Mouse (Mus musculus) CH12.LX (cell line): ENCODE data around the gene Gpx1. TPM values are rescaled to one million over a fixed set of nuclear protein-coding genes. Genes with fewer than 3 reads are reported as not detected.

Source experiments
- DNase-seq: peaks from one replicate; pipeline ENCODE4 v3.0.0-alpha.2; 2013; ENCODE audit errors: extremely low read depth
- H3K27ac ChIP-seq: 2 replicates; pipeline ENCODE4 v1.5.1; 2012; ENCODE audit warnings: low read depth, mild to moderate bottlenecking, control low read depth, moderate library complexity; ENCODE audit not compliant: insufficient read depth
- H3K27me3 ChIP-seq: replicated peaks from 2 replicates; pipeline ENCODE3; 2012; ENCODE audit warnings: inconsistent platforms
- H3K36me3 ChIP-seq, 2 experiments: replicated peaks in 1 of 2; 2 replicates each; pipeline versions ENCODE3 to v1.6.1; 2012; ENCODE audit warnings: inconsistent platforms in 1 of 2, low read length in 1 of 2, mild to moderate bottlenecking in 1 of 2, mixed read lengths in 1 of 2, moderate library complexity in 1 of 2; ENCODE audit not compliant: control insufficient read depth in 1 of 2, insufficient read depth in 1 of 2
- H3K4me1 ChIP-seq, 2 experiments: 2 replicates each; pipeline ENCODE4 v1.6.1; 2012; ENCODE audit warnings: inconsistent platforms in 1 of 2, moderate library complexity in 1 of 2; ENCODE audit not compliant: insufficient read depth in 2 of 2, control insufficient read depth in 1 of 2
- H3K4me2 ChIP-seq: 2 replicates; pipeline ENCODE4 v1.6.1; 2012; ENCODE audit warnings: low read depth, mild to moderate bottlenecking, control low read depth; ENCODE audit not compliant: poor library complexity, insufficient read depth, severe bottlenecking
- H3K4me3 ChIP-seq, 3 experiments: fragments of 150-350 bp in 1 of 3; sonication (generic) in 1 of 3; replicated peaks in 1 of 3; 2 replicates each; pipeline versions ENCODE3 to v1.5.1; 2011 to 2012; ENCODE audit warnings: low read depth in 2 of 3, low read length in 2 of 3, mild to moderate bottlenecking in 2 of 3, moderate library complexity in 2 of 3, control low read depth in 1 of 3, improper control_type of control experiment in 1 of 3, inconsistent platforms in 1 of 3, mixed read lengths in 1 of 3; ENCODE audit not compliant: poor library complexity in 1 of 3
- H3K79me2 ChIP-seq: replicated peaks from 2 replicates; pipeline ENCODE4 v1.6.1; 2012; ENCODE audit warnings: mild to moderate bottlenecking, moderate library complexity; ENCODE audit not compliant: control insufficient read depth, poor library complexity, insufficient read depth, severe bottlenecking; ENCODE audit errors: extremely low read depth
- H3K9ac ChIP-seq: 2 replicates; pipeline ENCODE4 v1.6.1; 2012; ENCODE audit warnings: low read depth, mild to moderate bottlenecking, control low read depth, moderate library complexity; ENCODE audit not compliant: insufficient read depth
- H3K9me3 ChIP-seq: replicated peaks from 2 replicates; pipeline ENCODE3; 2012; ENCODE audit warnings: low read length, inconsistent platforms, mixed read lengths
- BHLHE40 ChIP-seq: IDR thresholded peaks from 2 replicates; pipeline ENCODE4 v1.6.1; 2011; ENCODE audit warnings: mild to moderate bottlenecking, low read depth, low read length, improper control_type of control experiment
- CHD2 ChIP-seq: IDR thresholded peaks from 2 replicates; pipeline ENCODE4 v1.6.1; 2011; ENCODE audit warnings: low read length, improper control_type of control experiment
- CTCF ChIP-seq, 2 experiments: IDR thresholded peaks in 1 of 2; conservative IDR thresholded peaks in 1 of 2; 2 replicates each; pipeline ENCODE4 v1.5.1; 2011 to 2012; ENCODE audit warnings: low read depth in 2 of 2, low read length in 2 of 2, improper control_type of control experiment in 1 of 2, inconsistent platforms in 1 of 2, mild to moderate bottlenecking in 1 of 2, moderate library complexity in 1 of 2
- E2F4 ChIP-seq: IDR thresholded peaks from 2 replicates; pipeline ENCODE4 v1.6.1; 2011; ENCODE audit warnings: low read depth, low read length, improper control_type of control experiment; ENCODE audit not compliant: insufficient replicate concordance
- ELF1 ChIP-seq: IDR thresholded peaks from 2 replicates; pipeline ENCODE4 v1.6.1; 2014; ENCODE audit warnings: low read depth, mild to moderate bottlenecking, inconsistent platforms, low read length, improper control_type of control experiment
- ETS1 ChIP-seq: conservative IDR thresholded peaks from 2 replicates; pipeline ENCODE4 v1.6.1; 2012; ENCODE audit warnings: low read depth, mild to moderate bottlenecking, inconsistent platforms, low read length, improper control_type of control experiment, moderate library complexity
- GABPA ChIP-seq: IDR thresholded peaks from 2 replicates; pipeline ENCODE4 v1.6.1; 2012; ENCODE audit warnings: low read depth, low read length, improper control_type of control experiment, inconsistent platforms; ENCODE audit not compliant: insufficient replicate concordance
- HCFC1 ChIP-seq: IDR thresholded peaks from 2 replicates; pipeline ENCODE4 v1.6.1; 2012; ENCODE audit warnings: low read depth, mild to moderate bottlenecking, inconsistent platforms, low read length, improper control_type of control experiment
- IRF4 ChIP-seq: IDR thresholded peaks from 2 replicates; pipeline ENCODE4 v1.6.1; 2014; ENCODE audit warnings: low read depth, mild to moderate bottlenecking, inconsistent platforms, low read length, improper control_type of control experiment
- JUN ChIP-seq: IDR thresholded peaks from 2 replicates; pipeline ENCODE4 v1.6.1; 2011; ENCODE audit warnings: low read depth, mild to moderate bottlenecking, low read length, improper control_type of control experiment, moderate library complexity; ENCODE audit not compliant: insufficient read depth
- KAT2A ChIP-seq: IDR thresholded peaks from 2 replicates; pipeline ENCODE4 v1.6.1; 2012; ENCODE audit warnings: low read length, improper control_type of control experiment, inconsistent platforms; ENCODE audit not compliant: insufficient replicate concordance
- MAZ ChIP-seq: IDR thresholded peaks from 2 replicates; pipeline ENCODE4 v1.6.1; 2012; ENCODE audit warnings: low read depth, mild to moderate bottlenecking, inconsistent platforms, low read length, improper control_type of control experiment, moderate library complexity
- MYC ChIP-seq: IDR thresholded peaks from 2 replicates; pipeline ENCODE4 v1.6.1; 2011; ENCODE audit warnings: low read depth, mild to moderate bottlenecking, improper control_type of control experiment, low read length
- NELFE ChIP-seq: IDR thresholded peaks from 2 replicates; pipeline ENCODE4 v1.6.1; 2011; ENCODE audit warnings: low read depth, low read length, improper control_type of control experiment
- NRF1 ChIP-seq: IDR thresholded peaks from 2 replicates; pipeline ENCODE4 v1.6.1; 2014; ENCODE audit warnings: low read depth, mild to moderate bottlenecking, inconsistent platforms, low read length, improper control_type of control experiment, moderate library complexity
- PAX5 ChIP-seq: IDR thresholded peaks from 2 replicates; pipeline ENCODE4 v1.6.1; 2012; ENCODE audit warnings: low read length, inconsistent platforms, mixed read lengths
- POLR2A ChIP-seq: IDR thresholded peaks from 2 replicates; pipeline ENCODE4 v1.6.1; 2011; ENCODE audit warnings: low read depth, mild to moderate bottlenecking, improper control_type of control experiment, low read length
- RAD21 ChIP-seq: IDR thresholded peaks from 2 replicates; pipeline ENCODE4 v1.6.1; 2011; ENCODE audit warnings: low read depth, mild to moderate bottlenecking, low read length, improper control_type of control experiment, moderate library complexity
- RCOR1 ChIP-seq: conservative IDR thresholded peaks from 2 replicates; pipeline ENCODE4 v1.6.1; 2012; ENCODE audit warnings: low read depth, mild to moderate bottlenecking, inconsistent platforms, low read length, improper control_type of control experiment
- SIN3A ChIP-seq: IDR thresholded peaks from 2 replicates; pipeline ENCODE4 v1.6.1; 2012; ENCODE audit warnings: low read length, improper control_type of control experiment, inconsistent platforms
- SMC3 ChIP-seq: IDR thresholded peaks from 2 replicates; pipeline ENCODE4 v1.6.1; 2011; ENCODE audit warnings: low read depth, low read length, improper control_type of control experiment
- UBTF ChIP-seq: IDR thresholded peaks from 2 replicates; pipeline ENCODE4 v1.6.1; 2012; ENCODE audit warnings: low read depth, mild to moderate bottlenecking, inconsistent platforms, low read length, improper control_type of control experiment, moderate library complexity
- USF1 ChIP-seq: IDR thresholded peaks from 2 replicates; pipeline ENCODE4 v1.6.1; 2014; ENCODE audit warnings: low read depth, mild to moderate bottlenecking, inconsistent platforms, low read length, improper control_type of control experiment
- USF2 ChIP-seq: conservative IDR thresholded peaks from 2 replicates; pipeline ENCODE4 v1.6.1; 2011; ENCODE audit warnings: low read depth, low read length, improper control_type of control experiment
- ZC3H11A ChIP-seq: IDR thresholded peaks from 2 replicates; pipeline ENCODE4 v1.6.1; 2012; ENCODE audit warnings: low read depth, mild to moderate bottlenecking, inconsistent platforms, low read length, improper control_type of control experiment
- ZKSCAN1 ChIP-seq: IDR thresholded peaks from 2 replicates; pipeline ENCODE4 v1.6.1; 2012; ENCODE audit warnings: low read depth, inconsistent platforms, low read length, improper control_type of control experiment, borderline replicate concordance
- ZMIZ1 ChIP-seq: IDR thresholded peaks from 2 replicates; pipeline ENCODE4 v1.6.1; 2012; ENCODE audit warnings: low read depth, mild to moderate bottlenecking, inconsistent platforms, low read length, improper control_type of control experiment
- ZNF384 ChIP-seq: IDR thresholded peaks from 2 replicates; pipeline ENCODE4 v1.6.1; 2012; ENCODE audit warnings: low read depth, low read length, improper control_type of control experiment, inconsistent platforms
- dilution Hi-C: fragments of 300-500 bp; cut with MboI; formaldehyde crosslinking; loops from 2 replicates; pipeline ENCODE4 v1.14.3; 2020; ENCODE audit warnings: low sequenced_read_pairs; ENCODE audit not compliant: extremely low pct_unique_long_range_greater_than_20kb, extremely low pct_ligation_motif_present
- in situ Hi-C: fragments of 300-500 bp; cut with MboI; formaldehyde crosslinking; loops from 3 replicates; pipeline ENCODE4 v1.14.3; 2019; ENCODE audit warnings: low sequenced_read_pairs, low pct_ligation_motif_present, low pct_unique_long_range_greater_than_20kb, mixed read lengths
- polyA plus RNA-seq: library from polyadenylated mRNA; unstranded; fragments of >175 nt; gene quantifications from 2 replicates; pipeline ENCODE4 v1.2.1, GENCODE M21; 2012; ENCODE audit warnings: low read depth; ENCODE audit not compliant: insufficient read length
- total RNA-seq, 2 experiments: library from RNA; depleted of rRNA; stranded (reverse); fragments of 300-350 nt in 1 of 2; fragments of >200 nt in 1 of 2; gene quantifications; 2 replicates each; pipeline ENCODE4 v1.2.3; 2012 to 2014

Gene Gpx1
- total and polyA plus RNA-seq, 3 experiments: 506 to 883 (median 813) TPM

GRCm38 (mm10) chr9:108305170-108305569 lies 33.5 kb upstream of the Gpx1 start:
- Histone ChIP-seq H3K27ac (no peak overlapping the region; the same call in 1 of the 2 replicates), H3K27me3 (no peaks in the 10 kb centered on the region), H3K4me2 (peak overlapping the region; percentile 68), H3K79me2 (peaks cover 29% of the 10 kb centered on the region), H3K4me3 (peak overlapping the region; percentile 71 to 98 (median 81)), H3K9me3 (no peaks in the 10 kb centered on the region), H3K36me3 (peaks cover 20 to 41% of the 10 kb centered on the region in 2 experiments), H3K4me1 (peaks cover 3 to 42% of the 10 kb centered on the region in 2 experiments; a peak in 3 of 4 replicates), H3K9ac (peak overlapping the region; percentile 80)
- in situ Hi-C loops: no loop called here
- TF ChIP-seq SIN3A (no peak), E2F4 (no peak), USF1 (no peak), MYC (no peak), UBTF (no peak), ZMIZ1 (no peak), POLR2A (no peak), NELFE (no peak), RAD21 (no peak), JUN (no peak), SMC3 (no peak), BHLHE40 (no peak), USF2 (no peak), NRF1 (no peak), CTCF (conservative IDR thresholded peaks at IDR 0.05 in 1 of 2, IDR thresholded peaks at IDR 0.05 in 1 of 2; ENCODE audit: low read depth in 2 of 2, low read length in 2 of 2) (no peak), IRF4 (no peak), RCOR1 (no peak)
- dilution Hi-C loops: no loop called here
- no peak for DNase-seq

DNA sequence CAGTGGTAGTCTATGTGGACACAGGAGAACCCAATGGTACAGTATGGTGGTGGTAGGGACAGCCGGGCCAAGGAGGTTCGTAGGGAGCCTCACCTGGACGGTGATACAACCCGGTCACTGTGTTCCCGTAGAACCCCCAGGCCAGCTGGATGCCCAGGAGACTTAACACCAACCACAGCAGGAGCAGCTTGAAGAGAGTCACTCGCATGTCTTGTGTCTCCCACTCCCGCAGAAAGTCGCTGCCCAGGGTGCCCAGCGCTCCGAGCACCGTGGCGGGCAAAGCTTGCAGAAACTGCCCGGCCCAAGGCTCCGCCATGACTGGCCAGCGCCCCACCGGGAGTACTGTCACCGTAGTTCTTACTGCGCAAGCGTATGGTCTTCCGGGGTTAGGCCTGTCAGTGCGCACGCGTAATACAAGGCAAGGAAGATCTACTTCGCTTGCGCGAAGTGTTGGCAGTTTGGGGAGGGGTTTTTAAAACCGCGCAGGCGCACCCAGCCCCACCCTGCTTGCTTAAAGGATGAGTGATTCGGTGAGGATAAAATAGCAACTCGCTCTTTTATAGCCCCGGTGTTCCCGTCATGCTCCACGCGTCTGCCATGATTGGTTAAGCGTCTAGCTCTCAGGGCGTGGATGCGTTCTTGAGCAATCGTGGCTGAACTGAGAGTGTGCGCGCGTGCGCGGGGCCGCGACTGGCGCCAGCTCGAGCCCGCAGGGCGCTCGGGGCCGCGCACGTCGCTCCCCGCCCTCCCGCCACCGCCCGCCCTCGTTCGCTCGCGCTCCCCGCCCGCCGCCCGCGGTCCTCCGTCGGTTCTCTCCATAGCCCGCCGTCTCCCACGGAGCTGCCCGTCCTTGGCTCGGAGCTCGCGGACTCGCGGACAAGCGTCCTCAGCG lies 32.8 kb upstream of the Gpx1 start, which contains the start of the genes Rhoa and Tcta:
Rhoa (plus strand) TSS at position 501 of the 892 bp plus-strand sequence.
Tcta (minus strand) TSS at position 532 of the 892 bp plus-strand sequence.
- dilution Hi-C loops: no loop called here
- no peaks in the 10 kb centered on the region for H3K9me3 ChIP-seq
- peak; percentile 100 for DNase-seq
- peaks cover 17 to 36% of the 10 kb centered on the region in 2 experiments for H3K36me3 ChIP-seq
- peaks cover 3 to 48% of the 10 kb centered on the region in 2 experiments; a peak in 3 of 4 replicates for H3K4me1 ChIP-seq
- H3K27me3 ChIP-seq: no peaks in the 10 kb centered on the region
- H3K27ac ChIP-seq: peak within 1 kb of the TSS; percentile 90
- H3K9ac ChIP-seq: peak within 1 kb of the TSS; percentile 80
- in situ Hi-C loops: no loop called here
- peak within 1 kb of the TSS; percentile 68 for H3K4me2 ChIP-seq
- peak within 1 kb of the TSS; percentile 71 to 98 (median 81) for H3K4me3 ChIP-seq
- peaks cover 36% of the 10 kb centered on the region for H3K79me2 ChIP-seq
- TF ChIP-seq USF2 (no peak), USF1 (no peak), E2F4 (no peak; the same call in 1 of the 2 replicates), ZC3H11A (no peak), ZKSCAN1 (no peak), CHD2 (no peak), JUN (no peak), GABPA (no peak), SMC3 (no peak), KAT2A (no peak), SIN3A (peak; percentile 80; the same call in 1 of the 2 replicates), MAZ (peak; percentile 82), RAD21 (no peak), CTCF (conservative IDR thresholded peaks at IDR 0.05 in 1 of 2, IDR thresholded peaks at IDR 0.05 in 1 of 2; ENCODE audit: low read depth in 2 of 2, low read length in 2 of 2) (no peak), ELF1 (peak; percentile 97), UBTF (no peak), POLR2A (peak; percentile 98), HCFC1 (peak; percentile 76), NRF1 (peak; percentile 93), ETS1 (0 out of 2 replicates have a peak, but pooled peaks have one; percentile 8), ZNF384 (no peak), MYC (0 out of 2 replicates have a peak, but pooled peaks have one; percentile 70), IRF4 (peak; percentile 54; the same call in 1 of the 2 replicates), PAX5 (no peak)
